Mouse (Mus musculus) thymus, adult 2 months (tissue): ENCODE measurements around the gene Fars2. TPM values are rescaled to one million over a fixed set of nuclear protein-coding genes. Genes with fewer than 3 reads are reported as not detected.
A peak's percentile ranks its signal among the peaks of the same experiment; 100 is the strongest.

Source experiments
- DNase-seq: peaks from one replicate; pipeline ENCODE4 v3.0.0; 2021
- H3K27ac ChIP-seq: fragments of 200-500 bp; 2 replicates; pipeline ENCODE4 v1.5.1; 2012; ENCODE audit warnings: low read length, control low read depth; ENCODE audit not compliant: control insufficient read depth, insufficient read depth
- H3K27me3 ChIP-seq: fragments of 200-500 bp; 2 replicates; pipeline ENCODE4 v1.6.1; 2012; ENCODE audit warnings: mild to moderate bottlenecking, low read length, moderate library complexity, mixed read lengths; ENCODE audit not compliant: control insufficient read depth, insufficient read depth
- H3K36me3 ChIP-seq: fragments of 200-500 bp; 2 replicates; pipeline ENCODE4 v1.6.1; 2012; ENCODE audit warnings: mild to moderate bottlenecking, low read length, moderate library complexity; ENCODE audit not compliant: control insufficient read depth, insufficient read depth
- H3K4me1 ChIP-seq: fragments of 200-500 bp; replicated peaks from 2 replicates; pipeline ENCODE4 v1.6.1; 2012; ENCODE audit warnings: low read length; ENCODE audit not compliant: control insufficient read depth, insufficient read depth
- H3K4me3 ChIP-seq: fragments of 200-500 bp; 2 replicates; pipeline ENCODE4 v1.5.1; 2012; ENCODE audit warnings: mild to moderate bottlenecking, low read length, control low read depth, moderate library complexity; ENCODE audit not compliant: control insufficient read depth, insufficient read depth
- CTCF ChIP-seq: fragments of 200-500 bp; IDR thresholded peaks from 2 replicates; pipeline ENCODE4 v1.5.1; 2012; ENCODE audit warnings: mild to moderate bottlenecking, control low read depth, low read length, moderate library complexity, borderline replicate concordance; ENCODE audit not compliant: control insufficient read depth, poor library complexity, insufficient read depth; ENCODE audit errors: extremely low read depth
- POLR2A ChIP-seq: fragments of 200-500 bp; IDR thresholded peaks from 2 replicates; pipeline ENCODE4 v1.6.1; 2012; ENCODE audit warnings: mild to moderate bottlenecking, low read length, control low read depth, moderate library complexity; ENCODE audit not compliant: control insufficient read depth, poor library complexity, insufficient read depth; ENCODE audit errors: extremely low read depth
- WGBS: fragments of 180-500 bp; shearing (Covaris S2); methylation state at CpG from one replicate; pipeline ENCODE4 v1.1.7; 2018; 5-methylcytosine and 5-hydroxymethylcytosine counted together
- polyA plus RNA-seq: library from polyadenylated mRNA; depleted of rRNA; stranded (reverse); fragments of >200 nt; gene quantifications from 2 replicates; pipeline ENCODE4 v1.2.3, GENCODE M21; 2012

Gene Fars2
- polyA plus RNA-seq, 1 experiment, result 47.6 TPM

DNA sequence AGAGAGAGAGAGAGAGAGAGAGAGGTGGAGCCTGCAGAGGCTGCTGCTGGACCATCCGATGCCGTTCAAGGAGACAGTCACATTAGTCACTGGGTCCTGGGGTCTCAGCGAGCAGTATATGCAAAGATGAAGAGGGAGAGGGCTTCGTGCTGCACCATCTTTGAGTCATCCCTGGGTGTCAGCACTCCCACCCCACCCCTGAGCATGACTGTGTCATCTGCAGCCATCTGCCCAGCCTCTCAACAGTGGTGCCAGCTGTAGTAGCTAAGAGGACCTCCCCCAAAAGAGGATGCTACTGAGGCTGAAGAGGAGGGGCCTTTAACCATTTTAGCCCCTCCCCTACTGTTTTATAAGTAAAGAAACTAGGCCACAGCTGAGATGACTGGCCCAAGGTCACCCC, 459.6 kb downstream of the Fars2 start:
- Histone ChIP-seq H3K27me3 (no peaks in the 10 kb centered on the region; the same call in 1 of the 2 replicates), H3K36me3 (no peaks in the 10 kb centered on the region), H3K4me3 (no peak overlapping the region), H3K27ac (no peak overlapping the region), H3K4me1 (no peaks in the 10 kb centered on the region)
- no peak for DNase-seq
- 90% methylated on average over 4 of the region's 4 CpGs for WGBS
- TF ChIP-seq CTCF (no peak), POLR2A (no peak)

DNA sequence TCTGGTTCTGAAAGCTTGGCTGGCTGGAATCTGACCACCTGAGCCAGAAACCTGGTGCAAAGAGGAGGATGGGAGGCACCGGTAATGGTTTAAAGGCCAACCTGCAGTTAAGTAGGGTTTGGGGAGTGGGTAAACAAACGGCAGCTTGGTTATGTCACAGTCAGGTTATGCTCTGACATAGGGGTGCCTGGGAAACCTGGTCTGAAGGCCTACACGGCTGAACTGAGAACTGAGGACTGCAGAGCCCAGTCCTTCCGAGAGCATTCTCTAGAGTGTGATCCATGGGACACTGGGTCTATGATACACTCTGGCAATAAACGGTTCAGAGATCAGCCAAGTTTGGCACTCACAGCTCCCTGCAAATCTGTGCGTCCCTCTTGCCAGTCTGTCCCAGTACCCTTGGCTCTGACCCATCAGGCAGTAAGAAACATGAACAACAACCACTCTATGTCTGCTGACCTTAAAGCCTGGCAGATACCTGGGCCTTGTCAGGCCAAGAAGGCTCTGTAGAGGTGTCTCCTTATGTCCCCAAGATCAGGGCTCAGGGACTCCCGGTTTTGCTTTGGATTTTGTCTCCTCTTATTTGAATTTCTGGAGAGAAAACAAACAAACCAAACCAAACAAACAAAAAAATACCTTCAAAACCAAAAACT, 460.8 kb downstream of the Fars2 start:
- Histone ChIP-seq H3K36me3 (no peaks in the 10 kb centered on the region), H3K27ac (no peak overlapping the region), H3K27me3 (no peaks in the 10 kb centered on the region; the same call in 1 of the 2 replicates), H3K4me3 (no peak overlapping the region), H3K4me1 (no peaks in the 10 kb centered on the region)
- WGBS, result 69% methylated on average over 7 of the region's 7 CpGs
- DNase-seq, result no peak
- TF ChIP-seq CTCF, result no peak
- no peak for TF ChIP-seq POLR2A

DNA sequence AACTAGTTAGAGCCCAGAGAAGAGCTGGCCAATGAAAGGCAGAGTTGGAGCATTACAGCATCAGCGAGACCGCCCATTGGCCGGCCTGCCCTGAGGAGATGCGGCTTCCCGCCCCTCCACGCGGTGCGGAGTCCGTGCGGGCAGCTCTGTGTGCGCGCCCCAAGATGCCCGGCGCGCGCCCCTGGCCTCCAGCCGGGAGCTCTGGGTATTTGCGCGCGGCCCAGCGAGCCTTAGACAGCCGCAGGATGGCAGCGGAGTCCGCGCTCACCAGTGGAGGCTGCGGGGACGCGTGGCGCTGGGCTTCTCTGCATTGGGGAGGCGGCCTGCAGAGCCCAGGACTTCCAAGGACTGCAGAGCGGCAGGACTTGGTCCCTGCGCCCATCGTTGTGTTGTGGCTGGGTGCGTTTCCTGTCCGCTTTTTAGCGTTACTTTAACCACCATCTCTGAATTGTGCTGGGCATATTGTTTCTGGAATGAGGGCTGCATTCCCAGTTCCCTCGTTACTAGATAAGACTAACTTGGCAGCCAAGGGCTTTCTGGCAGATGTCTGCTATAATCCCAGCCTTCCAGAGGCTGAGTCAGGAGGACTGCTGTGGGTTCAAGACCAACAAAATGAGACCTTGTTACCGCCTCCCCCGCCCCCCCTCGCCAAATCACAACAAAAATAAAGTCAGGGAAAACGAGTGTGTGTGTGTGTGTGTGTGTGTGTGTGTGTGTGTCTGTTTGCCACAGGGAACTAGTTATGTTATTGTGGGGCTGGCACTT, 461.5 kb downstream of the Fars2 start:
- H3K4me3 ChIP-seq, result no peak overlapping the region
- no peaks in the 10 kb centered on the region for H3K4me1 ChIP-seq
- H3K27me3 ChIP-seq, result no peaks in the 10 kb centered on the region; the same call in 1 of the 2 replicates
- peak; percentile 3 for DNase-seq
- no peak overlapping the region for H3K27ac ChIP-seq
- no peak for TF ChIP-seq CTCF
- WGBS, result 9% methylated on average over 41 of the region's 41 CpGs
- H3K36me3 ChIP-seq, result no peaks in the 10 kb centered on the region

DNA sequence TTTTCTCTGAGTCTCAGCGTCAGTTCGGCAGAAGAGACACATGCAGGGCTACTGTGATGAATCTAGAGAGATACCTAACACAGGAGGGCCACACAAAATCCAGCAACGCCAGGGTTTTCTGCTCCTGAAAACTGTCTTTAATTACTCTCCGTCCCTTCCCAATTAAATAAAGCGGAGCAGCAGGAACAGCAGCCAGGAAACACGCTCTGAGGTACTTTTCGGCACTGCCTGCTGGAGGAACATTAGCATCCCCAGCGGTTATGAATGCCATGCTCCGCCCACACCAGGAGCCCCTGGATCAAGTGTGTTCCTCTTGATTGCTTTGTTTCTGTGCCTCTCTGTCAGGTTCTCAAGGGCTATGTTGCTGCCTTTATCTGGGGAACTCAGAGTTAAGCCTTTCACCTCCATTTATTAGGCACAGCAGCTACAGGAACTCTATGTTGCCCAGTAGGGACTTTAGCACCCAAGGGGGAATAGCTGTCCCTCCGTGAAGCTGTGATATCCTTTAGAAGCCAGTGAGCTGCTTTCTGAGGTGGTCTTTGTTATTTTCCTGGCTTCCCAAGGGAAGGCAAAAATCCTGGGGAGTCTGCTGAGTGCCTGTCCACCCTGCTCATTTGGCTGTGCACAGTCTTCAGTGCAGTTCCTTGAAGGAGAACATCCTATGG, 465.3 kb downstream of the Fars2 start:
- DNase-seq, result no peak

DNA sequence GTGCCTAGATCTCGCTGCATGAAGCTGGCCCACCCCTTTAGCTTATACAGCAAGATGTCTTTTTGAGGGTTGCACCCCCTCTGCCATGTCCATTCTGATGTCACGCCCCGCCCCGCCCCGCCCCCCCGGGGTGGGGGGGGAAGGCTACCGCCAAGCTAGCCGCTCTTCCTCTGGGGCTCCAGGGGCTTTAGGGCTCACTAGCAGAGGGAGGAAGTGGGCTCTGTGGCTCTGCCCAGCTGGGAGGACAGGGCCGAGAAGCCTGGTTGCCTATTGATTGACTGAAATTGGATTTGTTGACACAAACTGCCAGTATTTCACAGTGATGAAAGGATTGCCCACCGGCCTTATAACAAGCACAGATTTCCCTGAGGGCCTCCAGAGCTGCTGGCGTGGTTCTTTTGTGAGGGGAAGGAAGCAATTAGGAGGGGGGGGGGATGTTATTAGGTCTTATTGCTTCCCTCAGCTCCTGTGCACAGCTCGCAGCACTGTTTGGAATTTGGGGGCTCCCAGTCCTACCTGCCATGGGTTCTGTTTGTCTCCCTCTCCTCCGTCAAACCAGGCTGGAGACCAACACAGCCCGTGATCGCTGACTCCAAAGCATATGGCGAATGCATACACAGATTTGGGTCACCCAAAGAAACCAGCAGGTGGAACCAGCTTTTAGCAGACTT, 466.4 kb downstream of the Fars2 start:
- Histone ChIP-seq H3K36me3 (no peaks in the 10 kb centered on the region), H3K4me1 (no peaks in the 10 kb centered on the region), H3K27ac (no peak overlapping the region), H3K4me3 (no peak overlapping the region), H3K27me3 (no peaks in the 10 kb centered on the region; the same call in 1 of the 2 replicates)
- no peak for DNase-seq
- WGBS, result 26% methylated on average over 16 of the region's 16 CpGs
- TF ChIP-seq POLR2A, result no peak
- TF ChIP-seq CTCF, result no peak

More for the DNA sequence above, 465.3 kb downstream of the Fars2 start:
- Histone ChIP-seq H3K27ac (no peak overlapping the region), H3K36me3 (no peaks in the 10 kb centered on the region), H3K4me1 (no peaks in the 10 kb centered on the region), H3K4me3 (no peak overlapping the region), H3K27me3 (no peaks in the 10 kb centered on the region; the same call in 1 of the 2 replicates)
- TF ChIP-seq CTCF (no peak), POLR2A (no peak)
- 30% methylated on average over 10 of the region's 10 CpGs for WGBS

DNA sequence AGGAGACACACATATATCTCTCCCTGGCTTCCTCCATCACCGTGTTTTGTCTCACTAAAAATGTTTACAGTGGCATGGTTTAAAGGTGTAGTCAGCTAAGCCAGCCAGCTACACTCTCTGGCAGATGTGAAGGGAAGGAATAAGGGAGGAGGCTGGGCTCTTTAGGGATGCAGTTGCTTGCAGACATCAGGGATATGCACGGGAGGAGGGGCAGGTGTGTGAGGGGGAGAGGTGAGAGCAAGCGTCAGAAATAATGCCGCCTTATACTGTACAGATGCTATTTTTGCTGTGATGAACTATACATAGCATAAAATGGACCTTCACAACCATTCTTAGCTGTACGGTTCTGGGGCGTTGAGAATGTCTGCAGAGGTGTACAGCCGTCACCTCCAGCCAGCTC, 467.0 kb downstream of the Fars2 start:
- no peaks in the 10 kb centered on the region; the same call in 1 of the 2 replicates for H3K27me3 ChIP-seq
- WGBS, result 72% methylated on average over 7 of the region's 7 CpGs
- H3K36me3 ChIP-seq, result no peaks in the 10 kb centered on the region
- DNase-seq, result no peak
- no peak overlapping the region for H3K4me3 ChIP-seq
- TF ChIP-seq CTCF (no peak), POLR2A (no peak)
- no peak overlapping the region for H3K27ac ChIP-seq
- no peaks in the 10 kb centered on the region for H3K4me1 ChIP-seq

DNA sequence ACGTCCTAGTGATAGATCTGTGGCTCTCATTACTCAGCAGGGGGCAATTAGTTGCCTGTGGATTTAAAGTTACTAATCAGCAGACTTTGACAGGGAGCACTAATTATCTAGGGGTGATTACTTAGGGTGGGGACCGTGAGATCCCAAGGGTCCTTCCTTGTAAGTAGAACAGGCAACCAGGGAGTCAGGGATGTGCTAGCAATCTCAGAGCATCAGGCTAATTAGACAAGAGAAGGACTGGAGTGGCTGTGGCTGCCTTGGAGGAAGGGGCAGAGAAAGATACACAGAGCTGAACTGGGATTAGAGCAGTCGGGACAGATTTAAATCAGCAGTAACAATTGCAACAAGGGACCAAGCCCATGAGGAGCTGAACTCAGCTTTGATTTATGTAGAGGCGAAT, 471.9 kb downstream of the Fars2 start:
- no peak for DNase-seq
- Histone ChIP-seq H3K36me3 (no peaks in the 10 kb centered on the region), H3K4me1 (no peaks in the 10 kb centered on the region), H3K27me3 (no peaks in the 10 kb centered on the region), H3K27ac (no peak overlapping the region), H3K4me3 (no peak overlapping the region)
- TF ChIP-seq POLR2A, result no peak
- no peak for TF ChIP-seq CTCF
- 70% methylated on average over 4 of the region's 4 CpGs for WGBS
